Mouse (Mus musculus): ENCODE measurements around the gene Cmtm1. TPM values are rescaled to one million over a fixed set of nuclear protein-coding genes. Genes with fewer than 3 reads are reported as not detected.

Cmtm1 gene
- polyA plus RNA-seq, 1 experiment: not detected

GRCm38 (mm10) chr8:104344622-104345021 is 34.7 kb upstream of the Cmtm1 start:
- TF ChIP-seq CTCF (conservative IDR thresholded peaks at IDR 0.05; ENCODE audit: insufficient read depth, insufficient read length, low read depth, low read length): no peak
- TF ChIP-seq POLR2A (IDR thresholded peaks at IDR 0.05; ENCODE audit: low read depth, low read length): no peak
- H3K4me3 ChIP-seq (ENCODE audit: insufficient read depth, low read depth, low read length): no peak overlapping the region
- 79% methylated on average over 5 of the region's 5 CpGs for WGBS
- H3K27ac ChIP-seq (ENCODE audit: insufficient read depth, low read depth, low read length): no peak overlapping the region
- H3K36me3 ChIP-seq (ENCODE audit: control insufficient read depth, insufficient read depth, low read length): no peaks in the 10 kb centered on the region
- no peak for DNase-seq
- H3K27me3 ChIP-seq (replicated peaks; ENCODE audit: control insufficient read depth, insufficient read depth, low read length): no peaks in the 10 kb centered on the region
- no peaks in the 10 kb centered on the region for H3K4me1 ChIP-seq (ENCODE audit: control insufficient read depth, insufficient read depth, low read length)

GRCm38 (mm10) chr8:104343957-104344356 is 34.0 kb upstream of the Cmtm1 start:
- H3K4me1 ChIP-seq (ENCODE audit: control insufficient read depth, insufficient read depth, low read length): no peaks in the 10 kb centered on the region
- no peak overlapping the region for H3K27ac ChIP-seq (ENCODE audit: insufficient read depth, low read depth, low read length)
- H3K27me3 ChIP-seq (replicated peaks; ENCODE audit: control insufficient read depth, insufficient read depth, low read length): no peaks in the 10 kb centered on the region
- no peak overlapping the region for H3K4me3 ChIP-seq (ENCODE audit: insufficient read depth, low read depth, low read length)
- TF ChIP-seq POLR2A (IDR thresholded peaks at IDR 0.05; ENCODE audit: low read depth, low read length) (no peak), CTCF (conservative IDR thresholded peaks at IDR 0.05; ENCODE audit: insufficient read depth, insufficient read length, low read depth, low read length) (peak; percentile 99)
- DNase-seq: peak; percentile 90
- H3K36me3 ChIP-seq (ENCODE audit: control insufficient read depth, insufficient read depth, low read length): no peaks in the 10 kb centered on the region
- 11% methylated on average over 7 of the region's 7 CpGs for WGBS

GRCm38 (mm10) chr8:104342426-104342825 is 32.5 kb upstream of the Cmtm1 start:
- Histone ChIP-seq H3K4me3 (ENCODE audit: insufficient read depth, low read depth, low read length) (no peak overlapping the region), H3K27me3 (replicated peaks; ENCODE audit: control insufficient read depth, insufficient read depth, low read length) (no peaks in the 10 kb centered on the region), H3K27ac (ENCODE audit: insufficient read depth, low read depth, low read length) (no peak overlapping the region), H3K4me1 (ENCODE audit: control insufficient read depth, insufficient read depth, low read length) (no peaks in the 10 kb centered on the region), H3K36me3 (ENCODE audit: control insufficient read depth, insufficient read depth, low read length) (no peaks in the 10 kb centered on the region)
- 65% methylated on average over 5 of the region's 5 CpGs for WGBS
- TF ChIP-seq CTCF (conservative IDR thresholded peaks at IDR 0.05; ENCODE audit: insufficient read depth, insufficient read length, low read depth, low read length): no peak
- TF ChIP-seq POLR2A (IDR thresholded peaks at IDR 0.05; ENCODE audit: low read depth, low read length): no peak
- no peak for DNase-seq

GRCm38 (mm10) chr8:104341678-104342077 is 31.7 kb upstream of the Cmtm1 start:
- peak overlapping the region; percentile 25; the same call in 1 of the 2 replicates for H3K27ac ChIP-seq (ENCODE audit: insufficient read depth, low read depth, low read length)
- H3K27me3 ChIP-seq (replicated peaks; ENCODE audit: control insufficient read depth, insufficient read depth, low read length): no peaks in the 10 kb centered on the region
- no peaks in the 10 kb centered on the region for H3K4me1 ChIP-seq (ENCODE audit: control insufficient read depth, insufficient read depth, low read length)
- H3K4me3 ChIP-seq (ENCODE audit: insufficient read depth, low read depth, low read length): peak overlapping the region; percentile 47; the same call in 1 of the 2 replicates
- TF ChIP-seq POLR2A (IDR thresholded peaks at IDR 0.05; ENCODE audit: low read depth, low read length) (no peak), CTCF (conservative IDR thresholded peaks at IDR 0.05; ENCODE audit: insufficient read depth, insufficient read length, low read depth, low read length) (no peak)
- no peak for DNase-seq
- 60% methylated on average over 6 of the region's 6 CpGs for WGBS
- H3K36me3 ChIP-seq (ENCODE audit: control insufficient read depth, insufficient read depth, low read length): no peaks in the 10 kb centered on the region

GRCm38 (mm10) chr8:104341106-104341561 is 31.2 kb upstream of the Cmtm1 start:
- H3K4me3 ChIP-seq (ENCODE audit: insufficient read depth, low read depth, low read length): peak overlapping the region; percentile 47
- peak overlapping the region; percentile 76 for H3K27ac ChIP-seq (ENCODE audit: insufficient read depth, low read depth, low read length)
- DNase-seq: peak; percentile 77
- H3K27me3 ChIP-seq (replicated peaks; ENCODE audit: control insufficient read depth, insufficient read depth, low read length): no peaks in the 10 kb centered on the region
- no peak for TF ChIP-seq CTCF (conservative IDR thresholded peaks at IDR 0.05; ENCODE audit: insufficient read depth, insufficient read length, low read depth, low read length)
- no peak for TF ChIP-seq POLR2A (IDR thresholded peaks at IDR 0.05; ENCODE audit: low read depth, low read length)
- H3K4me1 ChIP-seq (ENCODE audit: control insufficient read depth, insufficient read depth, low read length): no peaks in the 10 kb centered on the region
- WGBS: 5% methylated on average over 24 of the region's 24 CpGs
- H3K36me3 ChIP-seq (ENCODE audit: control insufficient read depth, insufficient read depth, low read length): no peaks in the 10 kb centered on the region

DNA sequence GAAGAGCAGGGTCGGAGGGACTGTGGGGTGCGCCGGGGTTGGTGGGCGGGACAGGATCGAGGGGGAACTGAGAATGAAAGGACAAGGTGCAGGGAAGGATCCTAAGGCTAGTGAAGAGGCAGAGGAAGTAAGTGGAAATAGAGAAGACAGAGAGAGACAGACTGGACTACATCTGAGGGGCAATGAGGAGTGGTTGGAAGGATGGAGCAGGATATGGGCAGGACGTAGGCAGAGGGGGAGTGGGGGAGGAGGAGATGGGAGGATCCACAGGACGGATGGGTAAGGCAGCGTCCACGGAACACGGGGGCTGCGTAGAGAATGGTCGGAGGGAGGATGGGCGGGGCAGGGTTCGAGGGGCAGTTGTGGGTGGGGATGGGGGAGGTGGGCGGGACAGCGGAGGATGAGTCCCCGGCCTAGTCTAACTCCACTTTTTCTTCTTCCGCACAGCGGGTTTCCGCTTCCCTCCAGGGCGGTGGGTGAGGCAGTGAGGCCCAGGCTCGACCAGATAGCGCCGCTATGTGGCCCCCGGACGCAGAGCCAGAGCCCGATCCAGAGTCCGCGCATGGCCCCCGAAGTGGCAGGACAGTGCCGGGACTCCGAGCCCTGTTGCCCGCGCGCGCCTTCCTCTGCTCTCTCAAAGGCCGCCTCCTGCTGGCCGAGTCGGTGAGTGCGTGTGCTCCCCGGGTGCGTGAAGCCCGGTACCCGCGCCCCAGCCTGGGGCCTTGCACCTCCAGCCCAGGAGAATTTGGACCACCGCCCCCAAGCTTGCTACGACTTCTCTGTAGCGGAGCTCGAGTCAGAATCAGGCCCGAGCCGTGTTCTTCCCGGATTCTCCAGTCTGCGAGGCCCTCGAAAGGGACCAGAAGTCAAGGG is 30.5 kb upstream of the Cmtm1 start:
- Histone ChIP-seq H3K36me3 (ENCODE audit: control insufficient read depth, insufficient read depth, low read length) (no peaks in the 10 kb centered on the region), H3K4me1 (ENCODE audit: control insufficient read depth, insufficient read depth, low read length) (no peaks in the 10 kb centered on the region), H3K27me3 (replicated peaks; ENCODE audit: control insufficient read depth, insufficient read depth, low read length) (no peaks in the 10 kb centered on the region), H3K27ac (ENCODE audit: insufficient read depth, low read depth, low read length) (peak overlapping the region; percentile 76), H3K4me3 (ENCODE audit: insufficient read depth, low read depth, low read length) (peak overlapping the region; percentile 47)
- DNase-seq: peak; percentile 76
- 1% methylated on average over 54 of the region's 54 CpGs for WGBS
- TF ChIP-seq POLR2A (IDR thresholded peaks at IDR 0.05; ENCODE audit: low read depth, low read length): peak; percentile 24
- TF ChIP-seq CTCF (conservative IDR thresholded peaks at IDR 0.05; ENCODE audit: insufficient read depth, insufficient read length, low read depth, low read length): peak; percentile 46; the same call in 1 of the 2 replicates

DNA sequence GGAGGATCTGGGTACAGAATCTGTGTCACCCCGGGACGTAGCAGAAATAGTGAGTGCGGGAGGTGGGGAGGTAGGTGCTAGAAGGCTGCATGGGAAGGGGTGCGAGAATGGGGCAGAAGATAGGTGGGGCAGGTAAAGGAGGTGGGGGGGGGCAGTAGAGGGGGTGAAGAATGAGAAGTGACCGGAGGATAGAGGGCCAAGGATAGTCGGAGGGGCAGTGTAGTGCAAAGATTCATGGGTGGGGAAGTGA is 30.0 kb upstream of the Cmtm1 start:
- no peak for DNase-seq

More for the DNA sequence above, 30.0 kb upstream of the Cmtm1 start:
- H3K36me3 ChIP-seq (ENCODE audit: control insufficient read depth, insufficient read depth, low read length): no peaks in the 10 kb centered on the region
- TF ChIP-seq POLR2A (IDR thresholded peaks at IDR 0.05; ENCODE audit: low read depth, low read length): no peak
- no peak for TF ChIP-seq CTCF (conservative IDR thresholded peaks at IDR 0.05; ENCODE audit: insufficient read depth, insufficient read length, low read depth, low read length)
- H3K4me3 ChIP-seq (ENCODE audit: insufficient read depth, low read depth, low read length): peak overlapping the region; percentile 47
- H3K27me3 ChIP-seq (replicated peaks; ENCODE audit: control insufficient read depth, insufficient read depth, low read length): no peaks in the 10 kb centered on the region
- H3K4me1 ChIP-seq (ENCODE audit: control insufficient read depth, insufficient read depth, low read length): no peaks in the 10 kb centered on the region
- H3K27ac ChIP-seq (ENCODE audit: insufficient read depth, low read depth, low read length): peak overlapping the region; percentile 6; the same call in 1 of the 2 replicates
- WGBS: 8% methylated on average over 6 of the region's 6 CpGs

Data from kidney, adult 2 months (tissue).